Mouse (Mus musculus) liver, postnatal 0 days (tissue): ENCODE measurements at regions not wholly inside any gene's neighbourhood (a gene's known extent, or its start where the extent isn't known, plus 50 kb on each side); places are given as distances from the start of the nearest gene placed in this dataset.

Source experiments
- ATAC-seq: fragments of 200-750 bp; cut with Nextera tagmentation; 2 replicates; pipeline ENCODE4 v1.8.0; 2017; ENCODE audit warnings: mild to moderate bottlenecking, moderate library complexity
- DNase-seq: peaks from one replicate; pipeline ENCODE4 v3.0.0-alpha.2; 2016
- H3K27ac ChIP-seq: fragments of 300-500 bp; sonication (generic); 2 replicates; pipeline ENCODE4 v1.5.1; 2014; ENCODE audit warnings: antibody characterized with exemption, moderate library complexity, mild to moderate bottlenecking, low read depth
- H3K27me3 ChIP-seq: fragments of 300-500 bp; sonication (generic); 2 replicates; pipeline ENCODE4 v1.6.1; 2014; ENCODE audit warnings: low read length, control low read depth, mixed read lengths; ENCODE audit not compliant: insufficient read depth
- H3K36me3 ChIP-seq: fragments of 300-500 bp; sonication (generic); replicated peaks from 2 replicates; pipeline ENCODE4 v1.6.1; 2014; ENCODE audit warnings: mild to moderate bottlenecking, control low read depth, low read length, moderate library complexity, mixed read lengths; ENCODE audit not compliant: insufficient read depth
- H3K4me1 ChIP-seq: fragments of 300-500 bp; sonication (generic); 2 replicates; pipeline ENCODE4 v1.6.1; 2014; ENCODE audit warnings: antibody characterized with exemption, mild to moderate bottlenecking, control low read depth; ENCODE audit not compliant: insufficient read depth
- H3K4me2 ChIP-seq: fragments of 300-500 bp; sonication (generic); 2 replicates; pipeline ENCODE4 v1.6.1; 2014; ENCODE audit warnings: low read depth, mild to moderate bottlenecking, low read length, moderate library complexity, mixed read lengths
- H3K4me3 ChIP-seq: fragments of 300-500 bp; sonication (generic); 2 replicates; pipeline ENCODE4 v1.5.1; 2014; ENCODE audit warnings: low read depth, low read length
- H3K9ac ChIP-seq: fragments of 300-500 bp; sonication (generic); replicated peaks from 2 replicates; pipeline ENCODE4 v1.6.1; 2014; ENCODE audit warnings: mild to moderate bottlenecking, moderate library complexity
- H3K9me3 ChIP-seq: fragments of 300-500 bp; sonication (generic); 2 replicates; pipeline ENCODE4 v1.6.1; 2016; ENCODE audit warnings: mild to moderate bottlenecking, control low read depth, low read length, mixed read lengths
- CTCF ChIP-seq: sonication (generic); IDR thresholded peaks from 2 replicates; pipeline ENCODE4 v1.5.1; 2016; ENCODE audit warnings: antibody characterized with exemption, low read depth
- EP300 ChIP-seq: IDR thresholded peaks from 2 replicates; pipeline ENCODE4 v1.6.1; 2016; ENCODE audit warnings: antibody characterized with exemption, low read depth, mild to moderate bottlenecking
- WGBS: fragments of 180-500 bp; shearing (Covaris S2); extraction: QIAGEN DNeasy Blood & Tissue Kit; methylation state at CpG from one replicate; pipeline ENCODE4 v1.1.7; 2014; ENCODE audit not compliant: insufficient replicate concordance; 5-methylcytosine and 5-hydroxymethylcytosine counted together

DNA sequence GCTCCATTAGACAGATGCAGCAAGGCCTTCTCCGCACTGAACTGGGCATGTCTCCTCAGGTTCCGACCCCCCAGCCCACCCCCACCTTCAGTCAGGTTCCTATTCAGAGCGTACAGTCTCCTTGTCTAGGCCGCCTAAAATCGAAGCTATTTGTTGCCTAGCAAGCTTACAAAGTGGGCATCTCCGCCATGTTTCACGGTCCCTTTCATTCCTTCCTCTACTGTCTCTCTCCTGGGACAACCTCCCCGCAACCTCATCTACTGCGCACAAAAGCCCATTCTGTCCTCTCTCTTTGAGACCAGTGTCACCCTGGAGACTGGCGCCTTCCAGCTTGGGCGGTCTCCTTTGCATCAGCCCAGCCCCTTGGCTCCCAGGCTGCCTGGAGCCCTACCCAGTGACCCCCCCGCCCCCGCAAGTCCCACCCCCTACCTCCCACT, 86.8 kb downstream of the Amer3 start:
- TF ChIP-seq EP300 (no peak), CTCF (no peak)
- H3K9ac ChIP-seq, result no peak overlapping the region
- DNase-seq, result no peak
- no peaks in the 10 kb centered on the region for H3K9me3 ChIP-seq
- no peaks in the 10 kb centered on the region for H3K4me1 ChIP-seq
- no peaks in the 10 kb centered on the region for H3K27me3 ChIP-seq
- H3K4me2 ChIP-seq, result no peak overlapping the region
- WGBS, result 80% methylated on average over 13 of the region's 13 CpGs
- no peak overlapping the region for H3K27ac ChIP-seq
- H3K36me3 ChIP-seq, result no peaks in the 10 kb centered on the region
- no peak overlapping the region for H3K4me3 ChIP-seq
- ATAC-seq, result no peak

DNA sequence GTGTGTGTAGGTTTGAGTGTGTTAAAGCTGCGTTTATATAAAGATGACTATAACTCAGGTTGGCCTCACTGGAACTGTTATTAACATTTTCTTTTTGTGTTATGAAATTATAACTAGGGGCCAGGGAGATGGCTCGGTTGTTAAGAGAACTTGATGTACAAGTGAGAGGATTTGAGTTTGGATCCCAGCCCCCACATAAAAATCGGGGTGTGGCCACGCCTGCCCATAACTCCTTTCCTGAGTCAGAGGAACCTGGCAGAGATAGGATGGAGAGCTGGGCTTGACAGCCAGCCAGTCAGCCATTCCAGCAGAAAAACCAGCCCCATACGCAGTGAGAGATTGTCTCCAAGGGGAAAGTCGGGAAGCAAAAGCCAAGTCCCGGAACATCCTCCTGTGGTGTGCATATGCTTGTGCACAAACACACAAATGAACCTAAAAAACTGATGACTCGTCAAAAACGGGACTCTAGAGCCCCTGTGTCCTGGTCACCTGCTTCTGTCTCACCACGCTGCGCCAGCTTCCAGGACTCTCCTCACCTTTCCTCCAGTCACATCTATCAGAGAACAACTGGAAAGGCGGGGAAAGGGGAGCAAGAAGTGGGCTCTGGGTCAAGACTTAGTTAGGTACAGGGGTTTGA, 97.8 kb downstream of the Amer3 start:
- Histone ChIP-seq H3K36me3 (no peaks in the 10 kb centered on the region), H3K9ac (no peak overlapping the region), H3K27ac (no peak overlapping the region), H3K9me3 (no peaks in the 10 kb centered on the region), H3K4me2 (no peak overlapping the region), H3K4me3 (no peak overlapping the region), H3K4me1 (0 out of 2 replicates have a peak, but pooled peaks cover 3% of the 10 kb centered on the region), H3K27me3 (peaks cover 34% of the 10 kb centered on the region)
- ATAC-seq (no peak), DNase-seq (no peak)
- TF ChIP-seq CTCF (no peak), EP300 (no peak)
- WGBS, result 35% methylated on average over 12 of the region's 12 CpGs

DNA sequence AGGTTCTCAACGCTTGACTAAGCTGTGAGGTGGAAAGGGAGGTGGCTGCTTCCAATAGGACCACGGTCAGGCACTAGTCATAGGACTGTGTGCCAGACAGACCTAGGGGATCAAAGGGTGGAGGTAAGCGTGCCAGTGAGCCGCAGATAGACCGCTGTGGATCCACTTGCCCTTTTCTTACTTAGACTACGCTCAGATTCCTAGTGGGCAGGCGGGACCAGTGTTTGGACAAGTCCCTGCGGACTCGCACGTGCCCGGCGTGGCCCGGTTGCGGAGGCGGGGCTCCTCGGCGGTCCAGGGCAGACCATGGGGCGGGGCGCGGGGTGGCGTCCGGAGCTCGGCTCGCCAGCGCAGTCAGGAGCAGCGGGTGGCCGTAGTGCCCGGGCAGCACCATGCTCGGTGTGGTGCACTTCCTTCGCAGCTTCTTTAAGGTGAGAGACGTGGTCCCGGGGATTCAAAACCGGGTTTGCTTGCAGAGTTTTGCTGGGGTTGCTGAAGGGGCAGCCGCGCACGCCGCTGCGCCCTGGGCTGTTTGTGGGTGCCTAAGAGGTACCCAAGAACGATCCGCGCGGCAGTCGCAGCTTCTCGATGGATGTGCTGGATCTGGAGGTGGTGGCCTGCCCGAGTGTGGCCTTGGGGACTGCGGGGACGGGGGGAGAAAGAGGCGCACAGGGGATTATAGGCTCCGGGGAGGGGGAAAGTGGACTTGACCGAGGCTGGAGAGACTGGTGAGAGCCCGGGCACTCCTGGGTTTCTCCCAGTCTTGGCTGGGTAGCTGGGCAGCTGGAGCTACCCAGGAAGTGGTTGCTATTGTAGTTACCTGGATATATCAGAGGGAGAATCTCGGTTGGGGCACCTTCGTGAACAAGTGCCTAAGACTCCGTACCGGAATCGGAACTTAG, 98.6 kb downstream of the Amer3 start:
- Histone ChIP-seq H3K36me3 (no peaks in the 10 kb centered on the region), H3K4me3 (peak overlapping the region; percentile 27; the same call in 1 of the 2 replicates), H3K4me2 (peak overlapping the region; percentile 55), H3K27me3 (peaks cover 34% of the 10 kb centered on the region), H3K9me3 (no peaks in the 10 kb centered on the region), H3K27ac (no peak overlapping the region), H3K9ac (no peak overlapping the region), H3K4me1 (0 out of 2 replicates have a peak, but pooled peaks cover 3% of the 10 kb centered on the region)
- ATAC-seq (no peak), DNase-seq (peak; percentile 24)
- TF ChIP-seq CTCF (no peak), EP300 (no peak)
- 2% methylated on average over 56 of the region's 56 CpGs for WGBS

DNA sequence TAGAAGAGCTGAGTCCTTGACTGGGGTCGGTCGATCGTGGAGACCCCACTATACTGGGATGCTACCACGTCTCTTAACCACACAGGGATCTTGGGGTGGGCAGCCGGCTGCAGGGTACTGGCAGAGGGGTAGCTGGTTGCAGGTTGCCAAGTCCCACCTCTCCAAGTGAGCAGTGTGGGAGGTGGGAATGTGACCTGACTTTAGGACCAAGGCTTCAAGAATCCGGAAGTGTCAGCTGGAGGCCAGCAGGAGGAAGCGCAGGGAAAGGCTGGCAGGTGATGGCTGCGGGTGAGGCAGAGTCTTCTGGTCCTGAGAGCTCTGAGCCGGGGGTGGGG, 99.2 kb downstream of the Amer3 start:
- no peak overlapping the region for H3K9ac ChIP-seq
- H3K36me3 ChIP-seq, result no peaks in the 10 kb centered on the region
- no peak for TF ChIP-seq CTCF
- no peak for TF ChIP-seq EP300
- ATAC-seq, result no peak
- H3K4me1 ChIP-seq, result 0 out of 2 replicates have a peak, but pooled peaks cover 3% of the 10 kb centered on the region
- H3K4me2 ChIP-seq, result peak overlapping the region; percentile 55
- peak overlapping the region; percentile 27; the same call in 1 of the 2 replicates for H3K4me3 ChIP-seq
- no peaks in the 10 kb centered on the region for H3K9me3 ChIP-seq
- no peak for DNase-seq
- H3K27ac ChIP-seq, result no peak overlapping the region
- 3% methylated on average over 9 of the region's 9 CpGs for WGBS
- H3K27me3 ChIP-seq, result peaks cover 34% of the 10 kb centered on the region

DNA sequence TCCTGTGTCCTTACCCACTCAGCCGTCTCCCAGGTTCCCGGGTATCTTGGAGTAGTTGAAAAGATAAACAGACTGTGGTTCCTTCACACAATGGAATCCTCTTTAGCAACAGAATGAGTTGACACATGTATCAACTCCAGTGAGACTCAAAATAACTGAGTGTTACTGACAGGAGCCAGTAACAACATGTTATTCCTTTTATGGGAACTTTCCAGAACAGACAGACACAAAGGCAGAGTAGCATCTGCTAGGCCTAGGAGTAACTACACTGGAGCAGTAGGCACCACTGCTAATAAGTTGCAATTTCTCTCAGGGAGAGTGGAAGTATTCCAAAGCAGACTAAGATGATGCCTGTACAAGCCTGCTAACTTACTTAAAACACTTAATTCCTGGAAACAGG, 107.1 kb downstream of the Amer3 start:
- WGBS, result 44% methylated on average over 2 of the region's 2 CpGs
- no peak overlapping the region for H3K4me3 ChIP-seq
- no peak for DNase-seq

DNA sequence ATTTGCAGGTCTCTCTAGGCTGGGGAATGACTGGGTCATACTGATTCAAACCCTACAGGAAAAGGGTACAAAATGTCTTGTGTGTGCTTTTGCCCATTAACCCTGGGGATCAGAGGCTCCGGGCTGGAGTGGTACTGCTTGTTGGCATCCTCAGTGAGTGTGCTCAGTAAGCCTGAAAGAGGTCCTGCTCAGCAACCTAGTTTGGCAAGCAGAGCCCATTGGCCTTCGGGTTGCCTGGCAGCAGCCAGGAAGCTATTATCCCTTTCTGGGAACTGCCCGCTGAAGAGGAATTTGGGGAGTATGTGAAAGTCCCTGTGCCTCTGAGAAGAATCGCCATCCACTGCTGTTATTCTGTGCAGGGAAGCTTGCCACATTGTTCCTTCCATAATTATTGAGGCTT, 117.1 kb downstream of the Amer3 start:
- no peaks in the 10 kb centered on the region for H3K9me3 ChIP-seq

More for the DNA sequence above, 107.1 kb downstream of the Amer3 start:
- no peaks in the 10 kb centered on the region for H3K36me3 ChIP-seq
- no peaks in the 10 kb centered on the region for H3K4me1 ChIP-seq
- ATAC-seq, result no peak
- no peak overlapping the region for H3K27ac ChIP-seq
- H3K4me2 ChIP-seq, result no peak overlapping the region
- peaks cover 4% of the 10 kb centered on the region; the same call in 1 of the 2 replicates for H3K9me3 ChIP-seq
- H3K27me3 ChIP-seq, result no peaks in the 10 kb centered on the region
- TF ChIP-seq CTCF (no peak), EP300 (no peak)
- H3K9ac ChIP-seq, result no peak overlapping the region

More for the DNA sequence above, 117.1 kb downstream of the Amer3 start:
- Histone ChIP-seq H3K4me3 (no peak overlapping the region), H3K27ac (no peak overlapping the region), H3K4me1 (no peaks in the 10 kb centered on the region), H3K9ac (no peak overlapping the region), H3K4me2 (no peak overlapping the region), H3K36me3 (no peaks in the 10 kb centered on the region), H3K27me3 (no peaks in the 10 kb centered on the region)
- DNase-seq (no peak), ATAC-seq (no peak)
- TF ChIP-seq CTCF, result no peak
- TF ChIP-seq EP300, result no peak
- WGBS, result 74% methylated on average over 4 of the region's 4 CpGs
